Mouse (Mus musculus): ENCODE data around the gene Nfe2l1. TPM values are rescaled to one million over a fixed set of nuclear protein-coding genes. Genes with fewer than 3 reads are reported as not detected.
"Not testable (repeated sequence)": the region's sequence is repeated elsewhere in the genome, so short reads cannot be mapped to it uniquely, and the experiment has no call there.

Gene Nfe2l1
- polyA plus RNA-seq, 1 experiment from 2014 or later, result 66.5 TPM

DNA sequence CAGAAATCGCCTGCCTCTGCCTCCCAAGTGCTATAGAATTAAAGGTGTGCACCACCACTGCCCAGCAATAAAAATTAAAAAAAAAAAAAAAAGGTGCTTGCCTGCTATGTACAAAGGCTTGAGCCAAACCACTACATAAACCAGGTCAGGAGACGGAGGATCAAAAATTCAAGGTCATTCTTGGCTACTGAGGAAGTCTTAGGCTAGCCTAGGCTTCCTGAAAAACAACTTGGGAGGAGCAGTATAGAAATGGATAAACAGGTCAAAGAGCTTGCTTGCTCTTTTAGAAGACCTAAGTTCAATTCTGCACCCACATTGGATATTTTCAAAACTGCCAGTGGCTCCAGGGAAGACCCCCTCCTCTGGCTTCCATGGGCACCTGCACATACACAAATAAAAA lies 15.3 kb downstream of the Nfe2l1 start:
- Histone ChIP-seq H3K4me1 (replicated peaks) (no peaks in the 10 kb centered on the region), H3K4me3 (no peak overlapping the region), H3K27ac (replicated peaks) (no peak overlapping the region), H3K27me3 (no peaks in the 10 kb centered on the region), H3K9ac (no peak overlapping the region), H3K9me3 (no peaks in the 10 kb centered on the region), H3K4me2 (no peak overlapping the region), H3K36me3 (peaks cover 87% of the 10 kb centered on the region)
- WGBS, result 89% methylated on average over 2 of the region's 2 CpGs
- ATAC-seq (ENCODE audit: low read depth), result no peak

DNA sequence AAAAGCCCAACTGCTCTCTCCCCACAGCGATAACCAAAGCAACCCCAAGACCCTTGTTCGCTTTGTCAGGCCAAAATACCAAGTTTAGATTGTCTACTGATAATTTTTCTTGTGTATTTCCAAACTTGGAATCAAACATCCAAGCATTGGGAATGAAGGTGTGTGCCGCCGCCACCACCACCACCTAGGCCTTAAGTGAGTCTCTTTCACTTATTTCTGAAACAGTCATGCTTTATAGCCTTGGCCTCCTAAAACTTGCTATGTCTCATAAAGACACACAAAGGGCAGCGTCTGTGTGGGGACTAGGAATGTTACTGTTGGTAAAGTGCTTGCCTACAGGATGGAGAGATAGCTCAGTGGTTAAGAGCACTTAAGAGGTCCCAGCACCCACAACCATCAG lies 15.8 kb downstream of the Nfe2l1 start:
- H3K36me3 ChIP-seq, result peaks cover 87% of the 10 kb centered on the region
- H3K4me3 ChIP-seq, result no peak overlapping the region
- no peak for ATAC-seq (ENCODE audit: low read depth)
- 89% methylated on average over 5 of the region's 5 CpGs for WGBS
- no peaks in the 10 kb centered on the region for H3K27me3 ChIP-seq
- H3K9me3 ChIP-seq, result no peaks in the 10 kb centered on the region
- no peaks in the 10 kb centered on the region for H3K4me1 ChIP-seq (replicated peaks)
- H3K4me2 ChIP-seq, result no peak overlapping the region
- H3K9ac ChIP-seq, result no peak overlapping the region
- no peak overlapping the region for H3K27ac ChIP-seq (replicated peaks)

DNA sequence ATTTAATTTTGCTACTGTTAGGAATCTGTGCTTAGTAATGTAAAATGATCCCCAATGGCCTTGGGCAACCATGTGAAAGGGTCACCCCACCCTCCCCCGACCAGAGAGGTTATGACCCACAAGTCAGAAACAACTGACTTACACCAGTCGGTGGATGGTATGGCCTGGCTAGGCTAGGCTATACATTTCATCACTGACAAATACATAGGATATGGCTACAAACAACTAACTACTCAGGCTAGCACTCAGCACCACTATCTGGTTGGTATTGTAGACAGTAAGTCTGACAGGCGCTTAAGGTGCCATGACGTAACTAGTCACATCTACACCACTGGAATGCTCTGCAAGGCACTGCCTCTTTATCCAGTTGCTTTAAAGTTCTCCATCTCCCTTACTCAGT lies 16.3 kb downstream of the Nfe2l1 start:
- H3K9me3 ChIP-seq, result no peaks in the 10 kb centered on the region
- H3K4me3 ChIP-seq, result no peak overlapping the region
- no peaks in the 10 kb centered on the region for H3K27me3 ChIP-seq
- peaks cover 87% of the 10 kb centered on the region for H3K36me3 ChIP-seq
- ATAC-seq (ENCODE audit: low read depth), result no peak
- H3K9ac ChIP-seq, result no peak overlapping the region
- no peaks in the 10 kb centered on the region for H3K4me1 ChIP-seq (replicated peaks)
- 85% methylated on average over 4 of the region's 4 CpGs for WGBS
- no peak overlapping the region for H3K4me2 ChIP-seq
- no peak overlapping the region for H3K27ac ChIP-seq (replicated peaks)

DNA sequence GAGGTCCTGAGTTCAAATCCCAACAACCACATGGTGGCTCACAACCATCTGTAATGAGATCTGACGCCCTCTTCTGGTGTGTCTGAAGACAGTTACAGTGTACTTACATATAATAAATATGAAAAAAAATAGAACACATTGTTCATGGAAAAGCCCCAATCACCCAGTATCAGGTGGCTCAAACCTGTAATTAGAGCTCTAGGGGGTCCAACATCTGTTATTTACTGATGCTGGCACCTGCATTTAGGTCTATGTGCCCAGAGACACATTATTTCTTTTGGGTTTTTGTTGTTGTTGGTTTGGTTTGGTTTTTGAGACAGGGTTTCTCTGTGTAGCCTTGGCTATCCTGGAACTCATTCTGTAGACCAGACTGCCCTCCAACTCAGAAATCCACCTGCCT lies 18.6 kb downstream of the Nfe2l1 start:
- H3K36me3 ChIP-seq, result peaks cover 82% of the 10 kb centered on the region
- H3K9ac ChIP-seq; ATAC-seq (ENCODE audit: low read depth); H3K4me3 ChIP-seq; H3K9me3 ChIP-seq; H3K4me1 ChIP-seq (replicated peaks); H3K27ac ChIP-seq (replicated peaks); H3K4me2 ChIP-seq; H3K27me3 ChIP-seq: not testable (repeated sequence)
- WGBS, result 85% methylated on average over 1 of the region's 1 CpGs

DNA sequence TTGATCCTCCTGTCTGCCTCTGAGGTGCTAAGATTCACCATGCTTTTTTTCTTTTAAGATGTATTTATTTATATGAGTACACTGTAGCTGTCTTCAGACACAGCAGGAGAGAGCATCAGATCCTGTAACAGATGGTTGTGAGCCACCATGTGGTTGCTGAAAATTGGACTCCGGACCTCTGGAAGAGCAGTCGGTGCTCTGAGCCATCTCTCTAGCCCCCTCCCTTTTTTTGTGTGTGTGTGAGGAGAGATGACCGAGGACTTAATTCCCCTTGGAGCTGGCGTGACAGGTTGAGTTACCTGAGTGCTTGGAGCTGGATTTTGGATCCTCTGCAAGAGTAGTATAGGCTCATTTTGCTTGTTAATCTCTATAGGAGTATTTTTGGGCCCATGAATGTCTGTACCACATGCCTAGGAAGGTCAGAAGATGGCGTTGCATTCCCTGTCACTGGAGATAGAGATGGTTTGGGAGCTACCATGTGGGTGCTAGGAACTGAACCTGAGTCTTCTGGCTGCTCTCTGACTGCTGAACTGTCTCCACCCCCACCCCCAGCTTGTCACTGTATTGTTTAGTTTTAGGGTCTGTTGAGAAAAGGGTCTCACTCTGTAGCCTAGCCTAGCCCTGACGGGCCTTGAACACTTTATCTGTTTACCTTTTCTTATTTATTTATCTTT lies 20.1 kb downstream of the Nfe2l1 start:
- Histone ChIP-seq H3K27ac (replicated peaks) (no peak overlapping the region), H3K4me1 (replicated peaks) (no peaks in the 10 kb centered on the region), H3K9me3 (no peaks in the 10 kb centered on the region), H3K4me3 (no peak overlapping the region), H3K9ac (no peak overlapping the region), H3K36me3 (peaks cover 85% of the 10 kb centered on the region), H3K4me2 (no peak overlapping the region), H3K27me3 (no peaks in the 10 kb centered on the region)
- ATAC-seq (ENCODE audit: low read depth), result no peak
- WGBS, result 87% methylated on average over 6 of the region's 6 CpGs

DNA sequence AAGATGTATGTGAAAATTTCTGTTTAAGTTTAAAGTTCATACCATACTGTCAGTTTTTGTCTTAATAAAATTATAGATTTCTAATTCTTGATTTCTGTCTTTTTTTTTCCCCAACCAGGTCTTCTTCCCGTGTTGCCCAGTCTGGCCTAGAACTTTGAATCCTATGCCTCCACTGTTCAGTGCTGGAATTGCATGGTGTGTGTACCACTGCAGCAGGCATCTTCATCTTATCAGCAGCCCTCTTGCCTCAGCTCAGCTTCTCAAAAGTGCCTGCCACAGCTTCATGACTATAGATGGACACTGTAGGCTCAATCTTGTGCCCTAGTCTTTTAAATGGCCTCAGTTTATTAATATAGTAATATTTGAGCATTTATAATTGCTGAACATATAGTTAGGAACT lies 21.7 kb downstream of the Nfe2l1 start:
- H3K4me3 ChIP-seq, result no peak overlapping the region
- no peaks in the 10 kb centered on the region for H3K27me3 ChIP-seq
- 52% methylated on average over 1 of the region's 1 CpGs for WGBS
- ATAC-seq (ENCODE audit: low read depth), result no peak
- H3K27ac ChIP-seq (replicated peaks), result no peak overlapping the region
- no peak overlapping the region for H3K4me2 ChIP-seq
- H3K9ac ChIP-seq, result no peak overlapping the region
- H3K36me3 ChIP-seq, result peaks cover 92% of the 10 kb centered on the region
- no peaks in the 10 kb centered on the region for H3K9me3 ChIP-seq
- no peaks in the 10 kb centered on the region for H3K4me1 ChIP-seq (replicated peaks)

DNA sequence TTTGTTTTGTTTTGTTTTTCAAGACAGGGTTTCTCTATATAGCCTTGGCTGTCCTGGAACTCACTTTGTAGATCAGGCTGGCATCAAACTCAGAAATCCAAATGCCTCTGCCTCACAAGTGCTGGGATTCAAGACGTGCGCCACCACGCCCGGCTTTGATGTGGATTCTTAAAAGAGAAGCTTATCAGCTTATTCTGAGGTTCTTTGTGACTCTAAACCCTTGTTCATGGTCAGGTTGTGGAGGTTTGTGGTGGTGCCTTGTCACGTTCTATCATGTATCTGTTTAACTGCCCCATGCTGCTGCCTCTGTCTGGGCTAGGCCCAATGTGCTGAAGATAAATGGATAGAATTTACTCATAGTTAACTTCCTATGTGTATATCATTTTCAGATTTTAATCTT lies 24.2 kb downstream of the Nfe2l1 start:
- Histone ChIP-seq H3K4me2 (no peak overlapping the region), H3K36me3 (peaks cover 94% of the 10 kb centered on the region), H3K4me3 (no peak overlapping the region), H3K27me3 (no peaks in the 10 kb centered on the region), H3K4me1 (replicated peaks) (peaks cover 5% of the 10 kb centered on the region; the same call in 1 of the 2 replicates), H3K9me3 (no peaks in the 10 kb centered on the region), H3K9ac (no peak overlapping the region), H3K27ac (replicated peaks) (no peak overlapping the region)
- no peak for ATAC-seq (ENCODE audit: low read depth)
- 95% methylated on average over 5 of the region's 5 CpGs for WGBS

DNA sequence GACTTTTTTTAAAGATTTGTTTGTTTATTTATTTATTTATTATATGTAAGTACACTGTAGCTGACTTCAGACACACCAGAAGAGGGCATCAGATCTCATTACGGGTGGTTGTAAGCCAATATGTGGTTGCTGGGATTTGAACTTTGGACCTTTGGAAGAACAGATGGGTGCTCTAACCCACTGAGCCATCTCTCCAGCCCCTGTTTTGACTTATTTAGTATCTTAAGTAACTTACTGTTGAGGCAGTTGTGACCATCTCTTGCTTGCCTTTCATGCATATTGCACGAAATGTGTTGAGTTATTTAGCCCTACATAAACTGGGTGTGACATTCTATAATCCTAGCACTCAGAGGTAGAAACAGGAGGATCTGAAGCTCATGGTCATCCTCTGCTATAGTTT lies 30.3 kb downstream of the Nfe2l1 start:
- no peak overlapping the region for H3K9ac ChIP-seq
- H3K4me1 ChIP-seq (replicated peaks), result peaks cover 10% of the 10 kb centered on the region; the same call in 1 of the 2 replicates
- no peak overlapping the region for H3K4me3 ChIP-seq
- WGBS, result 97% methylated on average over 2 of the region's 2 CpGs
- no peaks in the 10 kb centered on the region for H3K27me3 ChIP-seq
- H3K4me2 ChIP-seq, result no peak overlapping the region
- peaks cover 69% of the 10 kb centered on the region for H3K36me3 ChIP-seq
- ATAC-seq (ENCODE audit: low read depth), result no peak
- H3K27ac ChIP-seq (replicated peaks), result no peak overlapping the region
- H3K9me3 ChIP-seq, result no peaks in the 10 kb centered on the region

DNA sequence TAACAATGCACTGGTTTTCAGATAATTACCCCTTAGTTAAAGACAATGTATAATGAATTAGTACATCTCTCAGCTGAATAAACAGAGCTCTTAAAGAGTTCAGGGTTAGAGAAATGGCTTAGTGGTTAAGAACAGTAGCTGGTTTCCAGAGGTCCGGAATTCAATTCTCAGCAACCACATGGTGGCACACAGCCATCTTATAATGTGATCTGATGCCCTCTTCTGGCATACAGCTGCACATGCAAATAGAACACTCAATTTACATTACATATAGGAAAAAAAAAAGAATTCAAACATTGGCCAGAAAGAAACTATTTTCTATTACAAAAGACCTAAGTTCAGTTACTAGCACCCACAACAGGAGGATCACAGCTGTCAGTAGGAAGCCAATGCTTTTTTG lies 33.2 kb downstream of the Nfe2l1 start:
- no peak for ATAC-seq (ENCODE audit: low read depth)
- no peaks in the 10 kb centered on the region for H3K27me3 ChIP-seq
- 64% methylated on average over 1 of the region's 1 CpGs for WGBS
- H3K4me1 ChIP-seq (replicated peaks), result peaks cover 35% of the 10 kb centered on the region
- H3K9me3 ChIP-seq, result no peaks in the 10 kb centered on the region
- H3K9ac ChIP-seq, result no peak overlapping the region
- no peak overlapping the region for H3K4me2 ChIP-seq
- H3K27ac ChIP-seq (replicated peaks), result no peak overlapping the region
- no peak overlapping the region for H3K4me3 ChIP-seq
- peaks cover 40% of the 10 kb centered on the region for H3K36me3 ChIP-seq

DNA sequence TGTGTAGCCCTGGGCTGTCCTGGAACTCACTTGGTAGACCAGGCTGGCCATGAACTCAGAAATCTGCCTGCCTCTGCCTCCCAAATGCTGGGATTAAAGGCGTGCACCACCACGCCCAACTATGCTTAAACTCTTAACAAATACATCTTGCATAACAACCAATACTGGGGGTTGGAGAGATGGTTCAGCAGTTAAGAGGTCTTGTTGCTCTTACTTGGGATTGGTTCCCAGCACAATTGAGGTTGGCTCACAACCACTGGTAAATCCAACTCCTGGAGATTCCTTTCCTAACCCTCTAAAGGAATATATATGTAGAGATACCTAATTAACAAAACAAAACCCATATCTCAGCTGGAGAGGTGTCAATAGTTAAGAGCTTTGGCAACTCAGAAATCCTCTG lies 33.7 kb downstream of the Nfe2l1 start:
- Histone ChIP-seq H3K9me3 (no peaks in the 10 kb centered on the region), H3K27me3 (no peaks in the 10 kb centered on the region), H3K4me3 (no peak overlapping the region), H3K4me1 (replicated peaks) (peaks cover 40% of the 10 kb centered on the region), H3K36me3 (peaks cover 36% of the 10 kb centered on the region), H3K4me2 (no peak overlapping the region), H3K27ac (replicated peaks) (no peak overlapping the region), H3K9ac (no peak overlapping the region)
- no peak for ATAC-seq (ENCODE audit: low read depth)
- WGBS, result 97% methylated on average over 2 of the region's 2 CpGs

DNA sequence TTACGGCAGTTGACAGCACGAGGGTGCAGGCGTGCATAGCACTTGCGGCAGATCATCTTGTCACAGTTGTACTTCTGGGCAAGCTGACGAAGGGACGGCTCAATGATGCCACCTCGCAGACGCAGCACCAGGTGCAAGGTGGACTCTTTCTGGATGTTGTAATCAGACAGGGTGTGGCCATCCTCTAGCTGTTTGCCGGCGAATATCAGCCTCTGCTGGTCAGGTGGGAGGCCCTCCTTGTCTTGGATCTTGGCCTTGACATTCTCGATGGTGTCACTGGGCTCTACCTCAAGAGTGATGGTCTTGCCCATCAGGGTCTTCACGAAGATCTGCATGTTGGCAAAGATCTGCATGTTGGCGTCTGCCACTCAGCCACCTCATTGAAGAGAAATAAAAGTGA lies 34.3 kb downstream of the Nfe2l1 start:
- Histone ChIP-seq H3K4me1 (replicated peaks) (peaks cover 40% of the 10 kb centered on the region), H3K9ac (no peak overlapping the region), H3K27ac (replicated peaks) (no peak overlapping the region), H3K4me3 (no peak overlapping the region), H3K4me2 (no peak overlapping the region), H3K9me3 (no peaks in the 10 kb centered on the region), H3K36me3 (peaks cover 30% of the 10 kb centered on the region), H3K27me3 (no peaks in the 10 kb centered on the region)
- 98% methylated on average over 13 of the region's 13 CpGs for WGBS
- ATAC-seq (ENCODE audit: low read depth), result no peak

DNA sequence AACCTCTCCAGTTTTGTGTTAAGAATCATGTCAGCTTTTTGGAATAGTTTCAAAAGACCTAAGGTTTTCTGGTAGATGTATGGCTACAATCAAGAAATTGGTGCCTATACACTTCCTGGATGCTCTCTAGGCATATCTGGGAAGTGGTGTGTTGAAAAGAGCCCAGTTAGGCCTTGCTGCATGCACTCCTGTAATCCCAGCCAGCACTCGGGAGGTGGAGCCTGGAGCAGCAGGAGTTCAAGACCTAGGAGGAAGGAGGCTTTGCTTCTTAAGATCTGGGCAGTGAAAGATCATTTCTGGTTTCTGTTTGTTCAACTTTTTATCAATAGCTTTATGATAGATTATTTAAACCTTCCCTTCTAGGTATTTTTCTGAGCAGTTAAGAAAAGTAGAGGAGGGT lies 39.1 kb downstream of the Nfe2l1 start:
- Histone ChIP-seq H3K4me2 (peak overlapping the region; percentile 82), H3K27me3 (no peaks in the 10 kb centered on the region), H3K4me1 (replicated peaks) (peaks cover 50% of the 10 kb centered on the region), H3K9me3 (no peaks in the 10 kb centered on the region), H3K27ac (replicated peaks) (no peak overlapping the region), H3K4me3 (peak overlapping the region; percentile 94; the same call in 1 of the 2 replicates), H3K36me3 (peaks cover 6% of the 10 kb centered on the region), H3K9ac (no peak overlapping the region)
- no peak for ATAC-seq (ENCODE audit: low read depth)
- 13% methylated on average over 1 of the region's 1 CpGs for WGBS

DNA sequence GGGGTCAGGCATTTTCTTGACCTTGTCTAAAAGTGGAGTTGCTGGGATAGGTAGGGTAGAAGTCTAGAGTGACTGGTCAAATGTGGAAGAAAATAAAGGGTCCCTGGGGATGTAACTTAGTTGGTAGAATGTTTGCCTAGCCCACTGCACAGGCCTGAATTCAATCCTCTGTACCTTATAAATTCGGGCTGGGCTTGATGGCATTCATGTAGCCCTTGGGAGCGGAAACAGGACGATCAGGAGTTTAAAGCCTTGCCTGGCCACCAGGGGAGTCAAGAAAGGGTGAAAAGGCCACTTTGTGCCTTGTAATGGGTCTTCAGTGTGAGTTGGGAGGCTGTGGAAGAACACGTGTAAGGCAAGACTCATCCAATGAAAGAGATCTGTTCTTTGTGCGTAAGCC lies 39.8 kb downstream of the Nfe2l1 start:
- H3K4me3 ChIP-seq, result peak overlapping the region; percentile 94
- H3K4me2 ChIP-seq, result peak overlapping the region; percentile 82
- H3K9ac ChIP-seq, result peak overlapping the region; percentile 89
- no peak overlapping the region for H3K27ac ChIP-seq (replicated peaks)
- no peaks in the 10 kb centered on the region for H3K36me3 ChIP-seq
- peaks cover 50% of the 10 kb centered on the region for H3K4me1 ChIP-seq (replicated peaks)
- no peak for ATAC-seq (ENCODE audit: low read depth)
- WGBS, result 9% methylated on average over 5 of the region's 5 CpGs
- no peaks in the 10 kb centered on the region for H3K9me3 ChIP-seq
- no peaks in the 10 kb centered on the region for H3K27me3 ChIP-seq
